8 mouse cellular contexts compared by ENCODE assay signal in the genomic region with DNA sequence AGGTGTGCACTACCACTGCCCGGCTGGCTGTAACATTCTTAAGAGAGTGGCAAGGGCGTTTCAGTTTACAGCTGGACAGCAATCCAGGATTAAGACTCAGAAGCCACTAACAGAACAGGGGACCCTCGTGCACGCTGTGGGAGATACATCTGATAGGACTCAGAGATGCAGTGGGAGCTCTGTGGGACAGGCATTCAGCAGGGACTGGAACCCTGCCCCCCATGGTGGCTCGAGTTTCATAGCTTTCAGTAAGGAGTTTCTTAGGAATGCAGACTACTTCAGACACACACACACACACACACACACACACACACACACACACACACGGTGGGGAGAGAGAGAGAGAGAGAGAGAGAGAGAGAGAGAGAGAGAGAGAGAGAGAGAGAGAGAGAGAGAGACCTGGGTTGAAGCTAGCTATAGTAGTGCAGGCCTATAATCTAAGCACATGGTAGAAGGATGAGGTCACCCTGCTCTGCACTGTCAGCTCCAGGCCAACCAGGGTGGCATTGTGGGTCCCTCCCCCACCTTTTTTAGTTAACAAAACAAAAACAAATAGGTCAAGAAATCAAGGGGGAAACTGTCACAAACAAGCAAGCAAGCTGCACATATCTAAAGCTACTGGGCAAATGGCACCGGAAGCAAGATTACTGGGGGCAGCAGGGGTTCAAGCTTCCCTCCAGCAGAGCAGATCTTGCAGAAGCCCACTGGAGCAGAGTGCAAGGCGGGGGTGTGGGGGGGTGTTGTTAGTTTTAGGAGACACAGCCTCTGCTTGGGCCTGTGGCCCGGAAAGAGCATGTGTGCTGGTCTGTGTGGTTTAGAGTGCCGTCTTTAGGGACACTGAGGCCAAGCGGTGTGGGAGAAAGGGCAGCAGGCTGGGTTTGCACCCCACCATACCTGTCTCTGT. TPM values are rescaled to one million over a fixed set of nuclear protein-coding genes. Genes with fewer than 3 reads are reported as not detected.
DNase-seq lines count a peak whose midpoint lies in the region; ATAC-seq and TF ChIP-seq lines count a peak whose summit lies in the region.

No protein-coding gene starts in this region.

- ATAC-seq in lung, embryonic 15.5 days (ENCODE audit: borderline replicate concordance, extremely low read depth, low FRiP score, low TSS enrichment) = peak; percentile 25; the same call in 1 of the 2 replicates
- peak; percentile 35 for ATAC-seq in embryonic facial prominence, embryonic 11.5 days (replicated peaks; ENCODE audit: insufficient number of reproducible peaks, low FRiP score, low TSS enrichment, low read depth)
- no peak for ATAC-seq in liver, embryonic 11.5 days (replicated peaks; ENCODE audit: low FRiP score)

- H3K27ac ChIP-seq in lung, embryonic 15.5 days = peak overlapping the region; percentile 95
- H3K27ac ChIP-seq in embryonic facial prominence, embryonic 11.5 days (replicated peaks; ENCODE audit: low read depth, low read length) = 0 out of 2 replicates have a peak overlapping the region, but pooled peaks have one; percentile 20
- peak overlapping the region; percentile 48; the same call in 1 of the 2 replicates for H3K27ac ChIP-seq in liver, embryonic 11.5 days (ENCODE audit: low read depth, low read length)
- H3K27ac ChIP-seq in left cerebral cortex, adult 2 months = no peak overlapping the region

- 31% methylated on average over 10 of the region's 11 CpGs for WGBS in lung, embryonic 15.5 days
- 54% methylated on average over 10 of the region's 11 CpGs for WGBS in lung, adult 2 months
- 30% methylated on average over 10 of the region's 11 CpGs for WGBS in embryonic facial prominence, embryonic 11.5 days
- WGBS in liver, embryonic 11.5 days = 49% methylated on average over 10 of the region's 11 CpGs

- intact Hi-C loops in heart, postnatal 36 days (cut with DNase I) = loop anchor here (10.0 kb wide), 1 partner anchor 173 kb away; no protein-coding TSS in a partner anchor
- intact Hi-C loops in left cerebral cortex, adult 2 months (cut with DNase I) = no loop called here

- H3K36me3 ChIP-seq in lung, embryonic 15.5 days = peaks cover 6% of the 10 kb centered on the region; the same call in 1 of the 2 replicates
- H3K36me3 ChIP-seq in embryonic facial prominence, embryonic 11.5 days (replicated peaks; ENCODE audit: control insufficient read depth, insufficient read depth, low read depth, low read length) = no peaks in the 10 kb centered on the region
- peaks cover 8% of the 10 kb centered on the region for H3K36me3 ChIP-seq in liver, embryonic 11.5 days (ENCODE audit: control insufficient read depth, insufficient read depth, low read length)

- DNase-seq in heart, adult 11 months = peak; percentile 93
- DNase-seq in heart, postnatal 36 days = no peak
- no peak for DNase-seq in lung, adult 2 months
- peak; percentile 72 for DNase-seq in embryonic facial prominence, embryonic 11.5 days (ENCODE audit: low spot score)
- no peak for DNase-seq in liver, embryonic 11.5 days (ENCODE audit: low spot score)
- no peak for DNase-seq in layer of hippocampus, postnatal 36 days
- DNase-seq in left cerebral cortex, adult 2 months (ENCODE audit: extremely low spot score in 1 of 2, low spot score in 2 of 2) = no peak

- no peak for TF ChIP-seq CTCF in lung, adult 2 months (IDR thresholded peaks at IDR 0.05; ENCODE audit: insufficient read depth, low read length)
- no peak for TF ChIP-seq CTCF in left cerebral cortex, adult 2 months (IDR thresholded peaks at IDR 0.05)

- H3K9me3 ChIP-seq in lung, embryonic 15.5 days = no peaks in the 10 kb centered on the region
- H3K9me3 ChIP-seq in embryonic facial prominence, embryonic 11.5 days (replicated peaks; ENCODE audit: control insufficient read depth, low read length) = no peaks in the 10 kb centered on the region
- H3K9me3 ChIP-seq in liver, embryonic 11.5 days (ENCODE audit: control insufficient read depth, low read length) = no peaks in the 10 kb centered on the region

- no peaks in the 10 kb centered on the region for H3K27me3 ChIP-seq in lung, embryonic 15.5 days
- H3K27me3 ChIP-seq in embryonic facial prominence, embryonic 11.5 days (ENCODE audit: control insufficient read depth, insufficient read depth, low read length) = no peaks in the 10 kb centered on the region
- no peaks in the 10 kb centered on the region for H3K27me3 ChIP-seq in liver, embryonic 11.5 days (replicated peaks; ENCODE audit: control insufficient read depth, insufficient read depth, low read length)

- H3K4me3 ChIP-seq in lung, embryonic 15.5 days = no peak overlapping the region
- no peak overlapping the region for H3K4me3 ChIP-seq in lung, adult 2 months (replicated peaks; ENCODE audit: extremely low read depth, low read depth, low read length)
- H3K4me3 ChIP-seq in embryonic facial prominence, embryonic 11.5 days (ENCODE audit: low read depth, low read length) = no peak overlapping the region
- H3K4me3 ChIP-seq in liver, embryonic 11.5 days (ENCODE audit: low read depth, low read length) = no peak overlapping the region
- no peak overlapping the region for H3K4me3 ChIP-seq in left cerebral cortex, adult 2 months

- TF ChIP-seq POLR2A in lung, adult 2 months (IDR thresholded peaks at IDR 0.05; ENCODE audit: borderline replicate concordance, extremely low read depth, low read depth, low read length) = no peak

- no peak overlapping the region for H3K9ac ChIP-seq in lung, embryonic 15.5 days
- H3K9ac ChIP-seq in embryonic facial prominence, embryonic 11.5 days (replicated peaks; ENCODE audit: low read length) = no peak overlapping the region
- no peak overlapping the region for H3K9ac ChIP-seq in liver, embryonic 11.5 days (ENCODE audit: low read depth, low read length)

- no peak overlapping the region for H3K4me2 ChIP-seq in lung, embryonic 15.5 days
- no peak overlapping the region for H3K4me2 ChIP-seq in embryonic facial prominence, embryonic 11.5 days (ENCODE audit: low read depth, low read length)
- no peak overlapping the region for H3K4me2 ChIP-seq in liver, embryonic 11.5 days

- H3K4me1 ChIP-seq in lung, embryonic 15.5 days = peaks cover 58% of the 10 kb centered on the region
- peaks cover 50% of the 10 kb centered on the region for H3K4me1 ChIP-seq in lung, adult 2 months (ENCODE audit: control insufficient read depth, insufficient read depth, low read length)
- 0 out of 2 replicates have a peak, but pooled peaks cover 2% of the 10 kb centered on the region for H3K4me1 ChIP-seq in embryonic facial prominence, embryonic 11.5 days (ENCODE audit: control insufficient read depth, insufficient read depth, low read length)
- H3K4me1 ChIP-seq in liver, embryonic 11.5 days (replicated peaks; ENCODE audit: control insufficient read depth, insufficient read depth, low read length) = peaks cover 34% of the 10 kb centered on the region

RNA-seq across cellular contexts. Expression of a gene that starts 12.6 kb away (rescaled TPM):
- 10 to 100 TPM; 22.3 to 25.3 TPM for total RNA-seq in heart, postnatal 36 days (2021)
- polyA plus RNA-seq in lung, embryonic 15.5 days (2015; fragmentation: Nextera tagmentation; extraction: Ambion mirVana) = 16.1 and 17.5 TPM in 2 replicates
- polyA plus RNA-seq in lung, adult 2 months (2012; rRNA removed) = 131 and 161 TPM in 2 replicates
- 2.7 and 3.0 TPM in 2 replicates for polyA plus RNA-seq in embryonic facial prominence, embryonic 11.5 days (2014; fragmentation: Nextera tagmentation; extraction: Ambion mirVana)
- polyA plus RNA-seq in liver, embryonic 11.5 days (2014; fragmentation: Nextera tagmentation; extraction: Ambion mirVana) = 27.9 and 28.9 TPM in 2 replicates
- 100 to 1,000 TPM; 131 to 145 TPM for total RNA-seq in layer of hippocampus, postnatal 36 days (2021)
- 100 to 1,000 TPM; 193 to 197 TPM for total RNA-seq in left cerebral cortex, adult 2 months (2021)

Comparison
In these comparisons a context has a peak if more than half of its experiments do, and no peak if none do; other contexts are left out.
1. DNase-seq: peak in heart, adult 11 months (single experiment) and embryonic facial prominence, embryonic 11.5 days (single experiment); none in heart, postnatal 36 days (0 of 2), lung, adult 2 months (single experiment), liver, embryonic 11.5 days (single experiment), layer of hippocampus, postnatal 36 days (0 of 2) and left cerebral cortex, adult 2 months (0 of 2).